Mouse (Mus musculus) MEL-GATA-1-ER (cell line): ENCODE results near the gene Cdk13.

ENCODE experiments used
- DNase-seq: peaks from one replicate; pipeline ENCODE4 v3.0.0-alpha.2; 2012; ENCODE audit warnings: low read depth; ENCODE audit errors: extremely low read depth

Gene Cdk13

GRCm38 (mm10) chr13:17762405-17762804 lies 42.5 kb downstream of the Cdk13 start:
- no peak for DNase-seq

GRCm38 (mm10) chr13:17754997-17755396 lies 49.9 kb downstream of the Cdk13 start:
- no peak for DNase-seq

- no peak for DNase-seq
Measured at GRCm38 (mm10) chr13:17728798-17729197, 76.1 kb downstream of the Cdk13 start.

DNA sequence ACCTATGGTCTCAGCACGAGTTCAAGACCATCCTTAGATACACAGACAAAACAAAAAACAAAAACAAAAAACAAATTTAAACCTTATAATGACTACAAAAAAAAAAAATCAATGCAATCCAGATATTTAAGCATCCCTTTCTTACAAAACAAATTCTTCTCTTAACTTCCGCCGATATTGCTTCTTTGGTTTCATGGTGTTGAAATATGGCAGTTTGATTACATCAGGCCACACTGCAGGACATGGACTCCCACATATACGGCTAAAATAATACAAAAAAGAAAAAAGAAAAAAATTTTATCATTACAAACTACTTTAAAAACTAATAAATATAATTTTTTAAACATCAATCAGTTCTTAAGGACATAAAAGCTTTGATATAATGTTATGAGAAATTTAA lies 77.0 kb downstream of the Cdk13 start:
- DNase-seq: no peak

GRCm38 (mm10) chr13:17717357-17717756 lies 87.5 kb downstream of the Cdk13 start:
- no peak for DNase-seq

DNA sequence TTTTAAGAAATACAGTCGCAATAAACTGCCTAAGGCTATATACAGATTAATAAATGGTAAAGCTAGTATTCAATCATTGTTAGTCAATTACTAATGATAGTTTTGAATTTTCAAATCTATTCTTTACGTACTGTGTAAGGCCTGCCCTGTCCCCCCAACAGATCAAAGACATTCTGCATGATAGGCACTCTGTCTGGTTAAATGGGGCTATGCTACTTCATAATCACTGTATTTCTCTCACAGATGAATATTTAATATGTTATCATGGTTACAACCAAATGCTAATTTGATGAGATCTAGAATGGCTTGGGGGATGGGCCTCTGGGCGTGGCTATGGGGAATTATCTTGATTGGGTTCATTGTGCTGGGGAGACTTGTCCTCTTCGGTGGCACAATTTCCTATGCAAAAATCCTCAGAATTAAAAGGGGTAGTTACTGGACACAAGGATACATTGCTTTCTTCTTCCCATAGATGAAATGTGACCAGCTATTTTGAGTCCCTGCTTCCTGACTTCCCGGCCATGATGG lies 96.0 kb downstream of the Cdk13 start:
- DNase-seq: no peak

DNA sequence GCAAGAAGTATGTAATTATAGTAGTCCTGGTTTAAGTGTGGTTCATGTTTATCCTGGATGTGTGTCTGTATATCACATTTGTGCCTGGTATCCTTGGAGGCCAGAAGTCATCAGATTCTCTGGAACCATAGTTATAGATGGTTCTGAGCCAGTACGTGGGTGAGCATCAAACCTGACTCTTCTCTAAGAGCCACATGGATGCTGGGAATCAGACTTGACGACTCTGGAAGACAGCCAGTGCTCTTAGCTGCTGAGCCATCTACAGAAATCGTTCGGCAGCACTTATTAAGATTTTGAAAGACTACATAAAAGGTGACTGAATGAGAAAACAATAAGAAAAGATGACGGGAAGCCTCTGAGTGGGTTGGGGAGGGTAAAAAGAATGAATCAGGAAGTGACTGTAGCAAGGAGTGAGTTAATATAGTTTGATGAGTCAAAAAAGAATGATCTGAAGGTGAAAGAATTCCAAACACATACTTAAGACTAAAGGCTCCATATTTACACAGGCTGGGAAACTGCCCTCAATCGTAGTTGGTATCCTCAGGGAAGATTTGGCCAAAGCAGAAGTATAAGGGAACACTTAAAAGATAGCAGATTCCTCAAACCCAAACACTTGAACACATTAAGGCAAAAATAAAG lies 99.6 kb downstream of the Cdk13 start:
- no peak for DNase-seq

DNA sequence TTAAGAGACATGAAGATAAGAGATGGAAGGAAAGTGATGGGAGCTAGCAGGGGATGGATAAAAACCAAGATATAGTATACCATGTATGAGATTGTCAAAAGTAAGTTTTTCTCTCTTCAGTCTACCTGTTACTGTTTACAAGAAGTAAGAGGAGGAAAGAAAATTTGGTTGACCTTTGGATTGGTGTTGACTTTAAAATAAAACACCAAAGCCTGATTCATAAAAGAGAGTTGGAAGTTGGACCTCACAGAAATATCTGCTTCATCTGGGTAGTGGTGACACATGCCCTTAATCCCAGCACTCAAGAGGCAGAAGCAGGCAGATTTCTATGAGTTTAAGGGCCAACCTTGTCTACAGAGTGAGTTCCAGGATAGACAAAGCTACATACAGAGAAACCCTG lies 102.6 kb downstream of the Cdk13 start:
- DNase-seq: no peak

DNA sequence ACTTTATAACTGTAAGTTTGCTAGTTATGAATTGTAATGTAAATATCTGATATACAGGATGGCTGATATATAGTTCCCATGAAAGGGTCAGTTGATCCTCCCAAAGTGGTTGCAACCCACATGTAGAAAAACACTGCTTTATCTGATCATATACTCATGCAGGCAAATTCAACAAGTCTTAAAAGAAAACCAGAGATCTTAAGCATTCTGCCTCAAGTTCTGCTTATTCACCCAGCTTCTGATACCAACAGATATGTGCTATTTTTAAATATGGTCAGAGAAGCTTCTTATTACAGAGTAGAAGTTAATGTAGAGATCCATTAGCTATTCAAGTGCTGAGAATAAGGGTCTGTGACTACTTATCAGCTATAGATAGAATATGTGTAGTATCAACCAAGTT lies 103.6 kb downstream of the Cdk13 start:
- DNase-seq: no peak

GRCm38 (mm10) chr13:17700090-17700715 lies 104.7 kb downstream of the Cdk13 start:
- no peak for DNase-seq

- DNase-seq: peak; percentile 28
Measured at GRCm38 (mm10) chr13:17695898-17696580, 108.9 kb downstream of the Cdk13 start.

- peak; percentile 97 for DNase-seq
Measured at GRCm38 (mm10) chr13:17694911-17695699, 109.8 kb downstream of the Cdk13 start, which contains the start of the genes Mplkip and Sugct. Mplkip (plus strand) TSS chr13:17695192. Sugct (minus strand) TSS chr13:17695553.

DNA sequence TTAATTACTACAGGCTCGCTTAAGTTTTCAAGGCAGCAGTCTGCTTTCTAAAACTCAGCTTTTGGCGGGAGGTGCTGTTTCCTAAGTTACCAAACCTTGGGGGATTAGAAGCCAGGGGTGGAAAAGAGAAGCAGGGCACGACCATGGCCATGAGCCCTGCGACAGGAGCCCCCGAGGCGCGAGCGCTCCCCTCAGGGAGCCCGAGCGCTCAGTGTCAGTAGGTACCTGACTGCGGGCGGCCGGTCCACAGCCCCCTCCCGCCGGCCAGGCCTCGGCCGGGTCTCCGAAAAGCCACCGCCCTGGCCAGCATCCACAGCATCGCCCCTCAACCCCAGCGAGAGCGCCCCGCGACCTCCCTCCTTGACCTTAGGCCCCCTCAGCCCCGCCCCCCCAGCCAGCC lies 110.5 kb downstream of the Cdk13 start:
- no peak for DNase-seq

GRCm38 (mm10) chr13:17693816-17694215 lies 111.1 kb downstream of the Cdk13 start:
- DNase-seq: peak; percentile 65

GRCm38 (mm10) chr13:17691436-17691835 lies 113.5 kb downstream of the Cdk13 start:
- DNase-seq: no peak

- DNase-seq: no peak
Measured at GRCm38 (mm10) chr13:17690686-17691085, 114.2 kb downstream of the Cdk13 start.

GRCm38 (mm10) chr13:17689461-17689860 lies 115.4 kb downstream of the Cdk13 start:
- DNase-seq: no peak

DNA sequence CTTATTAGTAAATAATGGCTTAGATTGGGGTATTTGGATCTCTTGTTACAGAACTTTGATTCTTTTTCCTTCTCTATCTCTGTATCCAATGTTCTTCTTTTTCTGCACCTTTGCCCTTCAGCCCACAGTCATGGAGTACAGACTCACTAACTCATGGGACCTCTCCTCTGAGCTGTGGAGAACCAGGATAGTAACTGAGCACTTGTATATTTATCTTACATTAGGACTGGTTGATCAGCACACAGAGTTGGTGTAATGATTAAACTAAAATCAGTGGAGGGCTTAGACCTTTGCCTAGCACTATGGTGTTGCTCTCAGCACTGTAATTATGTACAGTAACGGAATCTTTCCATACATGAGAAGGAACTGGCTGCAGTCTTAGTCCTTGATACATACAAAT lies 133.8 kb downstream of the Cdk13 start:
- no peak for DNase-seq

DNA sequence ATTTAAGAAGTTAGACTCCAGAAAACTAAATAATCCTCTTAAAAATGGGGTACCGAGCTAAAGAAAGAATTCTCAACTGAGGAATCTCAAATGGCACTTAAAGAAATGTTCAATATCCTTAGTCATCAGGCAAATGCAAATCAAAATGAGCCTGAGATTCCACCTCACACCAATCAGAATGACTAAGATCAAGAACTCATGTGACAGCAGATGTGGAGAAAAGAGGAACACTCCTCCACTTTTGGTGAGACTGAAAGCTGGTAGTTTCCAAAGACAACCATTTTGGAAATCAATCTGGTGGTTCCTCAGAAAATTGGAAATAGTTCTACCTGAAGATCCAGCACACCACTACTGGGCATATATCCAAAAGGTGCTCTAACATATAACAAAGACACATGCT lies 137.5 kb downstream of the Cdk13 start:
- DNase-seq: no peak
